Mouse (Mus musculus) cerebellum, adult 2 months (tissue): ENCODE data around the gene Mras. TPM values are rescaled to one million over a fixed set of nuclear protein-coding genes. Genes with fewer than 3 reads are reported as not detected.

Experiments
- DNase-seq, 2 experiments: peaks; one replicate each; pipeline ENCODE4 v3.0.0; 2021
- H3K27ac ChIP-seq: fragments of 200-500 bp; 2 replicates; pipeline ENCODE4 v1.5.1; 2012; ENCODE audit warnings: low read length, control low read depth, inconsistent platforms; ENCODE audit not compliant: insufficient read depth
- H3K27me3 ChIP-seq: fragments of 200-500 bp; 2 replicates; pipeline ENCODE4 v1.6.1; 2012; ENCODE audit warnings: inconsistent platforms, mild to moderate bottlenecking, low read length, moderate library complexity; ENCODE audit not compliant: control insufficient read depth, insufficient read depth
- H3K4me1 ChIP-seq: fragments of 200-500 bp; 2 replicates; pipeline ENCODE4 v1.6.1; 2011; ENCODE audit warnings: low read length; ENCODE audit not compliant: control insufficient read depth, insufficient read depth
- H3K4me3 ChIP-seq: fragments of 200-500 bp; replicated peaks from 2 replicates; pipeline ENCODE3; 2011; ENCODE audit warnings: mild to moderate bottlenecking, low read depth, low read length, control low read depth; ENCODE audit not compliant: insufficient read depth
- CTCF ChIP-seq: fragments of 200-500 bp; IDR thresholded peaks from 2 replicates; pipeline ENCODE4 v1.5.1; 2011; ENCODE audit warnings: low read depth, mild to moderate bottlenecking, control low read depth, low read length, moderate library complexity, borderline replicate concordance; ENCODE audit not compliant: insufficient read depth
- POLR2A ChIP-seq: fragments of 200-500 bp; IDR thresholded peaks from 2 replicates; pipeline ENCODE4 v1.6.1; 2011; ENCODE audit warnings: low read length, control low read depth, borderline replicate concordance; ENCODE audit not compliant: insufficient read depth
- WGBS: fragments of 180-500 bp; shearing (Covaris S2); methylation state at CpG from one replicate; pipeline ENCODE4 v1.1.7; 2018; 5-methylcytosine and 5-hydroxymethylcytosine counted together
- polyA plus RNA-seq: library from polyadenylated mRNA; depleted of rRNA; stranded (reverse); fragments of >200 nt; gene quantifications from 2 replicates; pipeline ENCODE4 v1.2.3, GENCODE M21; 2012

Mras gene
- polyA plus RNA-seq, 1 experiment, result 81.5 TPM

DNA sequence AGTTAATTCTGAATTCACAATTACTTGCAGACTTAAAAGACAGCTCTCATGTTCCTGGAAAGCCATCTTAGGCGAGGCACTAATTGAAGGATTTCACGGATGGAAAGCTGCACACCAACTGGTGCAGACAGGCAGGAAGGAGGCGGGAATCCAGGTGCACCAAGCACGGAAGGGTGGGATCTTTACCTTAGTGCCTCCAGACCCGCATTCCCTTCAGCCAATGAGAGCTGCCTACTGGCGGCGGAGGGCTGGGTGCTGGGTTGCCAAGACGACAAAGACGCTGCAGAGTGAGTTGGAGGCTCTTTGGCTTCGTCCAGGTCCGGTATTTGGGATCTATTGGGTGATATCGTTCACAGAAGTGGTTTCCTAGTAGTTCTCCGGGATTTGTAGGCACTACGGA, 14.0 kb upstream of the Mras start, which contains the start of gene Nme9:
Gene Nme9, plus strand, starts transcription at position 315 of the 400 bp plus-strand sequence.
- H3K4me3 ChIP-seq, result no peak within 1 kb of the TSS
- DNase-seq, result no peak
- WGBS, result 8% methylated on average over 14 of the region's 14 CpGs
- no peaks in the 10 kb centered on the region for H3K4me1 ChIP-seq
- no peak for TF ChIP-seq POLR2A
- no peak for TF ChIP-seq CTCF
- no peaks in the 10 kb centered on the region for H3K27me3 ChIP-seq
- no peak within 1 kb of the TSS for H3K27ac ChIP-seq

DNA sequence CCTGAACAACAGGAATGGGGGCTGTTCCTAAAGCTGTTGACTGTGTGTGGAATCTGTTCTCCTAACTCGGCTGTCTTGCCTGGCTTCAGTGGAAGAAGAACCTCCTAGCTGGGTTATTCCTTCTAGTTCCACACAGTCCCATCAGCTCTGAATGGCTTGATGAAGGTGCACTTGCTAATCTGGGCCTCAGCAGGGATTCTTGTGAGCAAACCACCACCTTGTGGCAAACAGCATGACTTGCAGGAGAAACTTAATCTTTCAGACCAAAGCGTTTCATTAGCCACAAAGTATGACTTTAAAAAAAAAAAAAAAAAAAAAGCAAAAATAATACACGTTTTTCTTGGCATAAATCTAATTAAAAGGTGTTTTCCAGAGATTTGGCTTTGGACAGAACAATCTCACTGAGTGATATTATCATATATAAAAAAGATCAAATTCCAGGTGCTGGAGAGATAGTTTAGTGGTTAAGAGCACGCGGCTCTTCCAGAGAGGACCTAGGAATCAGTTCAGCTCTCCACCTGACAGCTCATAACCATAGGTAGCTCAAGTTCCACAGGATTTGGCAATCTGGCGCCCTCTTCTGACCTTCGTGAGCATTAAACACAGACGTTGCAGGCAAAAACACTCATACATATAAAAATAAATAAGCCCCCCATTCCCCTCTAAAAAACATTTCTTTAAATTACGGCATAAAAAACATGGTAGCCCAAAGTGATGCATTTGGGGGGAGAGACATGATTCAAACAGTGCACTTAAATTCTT, 12.9 kb upstream of the Mras start:
- no peaks in the 10 kb centered on the region for H3K27me3 ChIP-seq
- H3K4me3 ChIP-seq, result no peak overlapping the region
- no peaks in the 10 kb centered on the region for H3K4me1 ChIP-seq
- TF ChIP-seq CTCF (peak; percentile 18; the same call in 1 of the 2 replicates), POLR2A (no peak)
- H3K27ac ChIP-seq, result no peak overlapping the region
- no peak for DNase-seq
- WGBS, result 37% methylated on average over 9 of the region's 9 CpGs

DNA sequence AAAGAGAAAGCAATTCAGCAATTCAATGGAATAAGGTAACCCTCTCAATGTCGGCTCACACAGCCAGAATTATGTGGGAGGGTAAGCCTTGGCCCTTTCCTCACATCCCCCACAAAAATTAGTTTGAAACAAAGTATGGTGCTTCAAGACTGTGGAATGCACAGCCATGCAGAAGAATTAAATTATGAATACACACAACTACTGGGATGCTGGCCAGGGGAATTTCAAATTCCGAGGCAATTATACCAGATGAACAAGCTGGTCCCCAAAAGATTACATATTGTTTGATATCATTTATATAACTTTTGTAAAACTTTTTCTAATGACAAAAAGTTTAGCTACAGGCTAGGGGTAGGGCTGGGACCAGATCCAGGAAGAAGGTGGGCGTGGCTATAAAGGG, 10.1 kb upstream of the Mras start:
- no peak overlapping the region for H3K27ac ChIP-seq
- H3K4me3 ChIP-seq, result no peak overlapping the region
- no peaks in the 10 kb centered on the region for H3K27me3 ChIP-seq
- no peak for DNase-seq
- TF ChIP-seq CTCF (no peak), POLR2A (no peak)
- WGBS, result 37% methylated on average over 3 of the region's 3 CpGs
- no peaks in the 10 kb centered on the region for H3K4me1 ChIP-seq

DNA sequence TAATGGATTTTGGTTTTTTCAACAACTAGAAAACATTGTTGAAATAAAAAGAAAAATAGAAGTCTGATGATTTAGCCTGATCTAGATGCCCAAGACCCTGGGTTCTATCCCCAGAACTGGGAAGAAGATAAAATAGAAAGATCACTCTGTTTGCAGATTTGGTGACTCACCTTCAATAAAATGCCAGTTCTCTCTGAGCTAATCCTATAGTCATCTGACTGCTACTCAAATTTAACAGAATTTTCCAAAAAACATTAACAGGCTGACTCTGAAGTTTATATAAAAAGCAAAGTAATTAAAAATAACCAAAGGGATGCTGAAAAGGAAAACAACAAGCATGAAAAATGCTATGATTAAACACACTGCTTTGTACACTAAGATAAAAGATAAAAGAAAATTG, 9.1 kb upstream of the Mras start:
- DNase-seq, result no peak
- Histone ChIP-seq H3K27ac (no peak overlapping the region), H3K4me1 (no peaks in the 10 kb centered on the region), H3K27me3 (no peaks in the 10 kb centered on the region), H3K4me3 (no peak overlapping the region)
- TF ChIP-seq POLR2A (no peak), CTCF (no peak)

DNA sequence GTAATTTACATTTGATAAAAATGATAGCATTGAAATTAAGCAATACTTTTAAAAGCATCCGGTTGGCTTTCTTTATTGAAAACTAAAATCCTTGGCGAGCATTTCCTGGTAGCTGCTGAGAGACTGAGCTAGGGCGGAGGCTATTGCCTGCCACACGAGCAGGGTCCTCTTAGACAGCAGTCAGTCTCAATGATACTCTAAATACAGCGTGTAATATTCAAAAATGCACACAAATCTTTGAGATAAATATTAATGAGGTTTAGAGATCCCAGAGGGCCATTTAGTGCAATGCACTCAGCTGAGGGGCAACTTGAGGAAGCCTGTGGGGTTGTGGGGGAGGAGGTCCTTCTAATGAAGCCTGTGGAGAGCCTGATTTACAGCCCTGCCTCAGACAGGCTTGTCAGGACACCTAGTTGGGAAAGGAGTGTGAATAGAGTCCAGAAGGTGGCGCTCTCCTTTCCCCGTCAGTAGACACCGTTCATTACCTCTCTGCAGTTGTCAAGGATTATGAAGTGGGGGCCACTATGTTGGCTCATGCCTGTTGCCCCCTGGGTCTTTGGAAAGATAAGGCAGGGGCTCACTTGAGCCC, 7.5 kb upstream of the Mras start:
- 37% methylated on average over 8 of the region's 8 CpGs for WGBS
- Histone ChIP-seq H3K27me3 (no peaks in the 10 kb centered on the region), H3K27ac (no peak overlapping the region), H3K4me1 (no peaks in the 10 kb centered on the region), H3K4me3 (no peak overlapping the region)
- no peak for DNase-seq
- no peak for TF ChIP-seq POLR2A
- peak; percentile 53; the same call in 1 of the 2 replicates for TF ChIP-seq CTCF

DNA sequence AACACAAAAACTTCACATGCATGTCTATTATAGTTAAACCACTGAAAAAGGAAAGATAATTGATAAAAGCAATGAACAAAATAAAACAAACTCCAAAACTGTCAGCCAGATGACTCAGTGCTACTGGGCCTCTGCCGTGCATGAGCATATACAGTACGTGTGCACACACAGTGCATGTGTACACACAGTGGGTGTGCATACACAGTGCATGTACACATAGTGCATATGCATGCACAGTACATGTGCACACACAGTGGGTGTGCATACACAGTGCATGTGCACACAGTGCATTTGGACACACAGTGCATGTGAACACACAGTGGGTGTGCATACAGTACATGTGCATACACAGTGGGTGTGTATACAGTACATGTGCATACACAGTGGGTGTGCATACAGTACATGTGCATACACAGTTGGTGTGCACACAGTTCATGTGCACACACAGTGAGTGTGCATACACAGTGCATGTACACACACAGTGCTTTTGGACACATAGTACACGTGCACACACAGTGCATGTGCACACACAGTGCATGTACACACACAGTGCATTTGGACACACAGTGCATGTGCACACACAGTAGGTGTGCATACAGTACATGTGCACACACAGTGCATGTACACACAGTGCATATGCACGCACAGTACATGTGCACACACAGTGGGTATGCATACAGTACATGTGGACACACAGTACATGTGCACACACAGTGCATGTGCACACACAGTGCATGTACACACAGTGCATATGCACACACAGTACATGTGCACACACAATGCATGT, 4.7 kb upstream of the Mras start:
- H3K4me3 ChIP-seq, result no peak overlapping the region
- H3K4me1 ChIP-seq, result peaks cover 4% of the 10 kb centered on the region; the same call in 1 of the 2 replicates
- WGBS, result 95% methylated on average over 4 of the region's 4 CpGs
- DNase-seq, result no peak
- no peaks in the 10 kb centered on the region for H3K27me3 ChIP-seq
- no peak overlapping the region for H3K27ac ChIP-seq
- no peak for TF ChIP-seq POLR2A
- TF ChIP-seq CTCF, result no peak

DNA sequence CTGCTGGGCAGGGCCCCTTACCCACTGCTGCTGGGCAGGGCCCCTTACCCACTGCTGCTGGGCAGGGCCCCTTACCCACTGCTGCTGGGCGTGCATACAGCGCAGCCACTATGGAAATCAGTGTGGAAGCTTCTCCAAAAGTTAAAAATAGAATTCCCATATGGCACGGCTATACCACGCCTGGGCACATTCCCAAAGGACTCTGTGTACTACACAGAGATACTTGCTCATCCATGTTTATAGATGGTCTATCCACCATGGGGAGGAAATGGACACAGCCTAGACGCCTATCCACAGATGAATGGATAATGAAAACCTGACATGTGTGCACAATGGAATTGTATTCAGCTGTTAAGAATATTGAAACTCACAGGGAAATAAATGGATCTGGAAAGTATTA, 3.8 kb upstream of the Mras start:
- Histone ChIP-seq H3K27me3 (no peaks in the 10 kb centered on the region), H3K4me1 (peaks cover 4% of the 10 kb centered on the region; the same call in 1 of the 2 replicates), H3K27ac (no peak overlapping the region), H3K4me3 (no peak overlapping the region)
- 64% methylated on average over 5 of the region's 5 CpGs for WGBS
- no peak for DNase-seq
- TF ChIP-seq POLR2A (no peak), CTCF (no peak)
